Comparison of ENCODE assay signal across 8 mouse cellular contexts in the genomic region with DNA sequence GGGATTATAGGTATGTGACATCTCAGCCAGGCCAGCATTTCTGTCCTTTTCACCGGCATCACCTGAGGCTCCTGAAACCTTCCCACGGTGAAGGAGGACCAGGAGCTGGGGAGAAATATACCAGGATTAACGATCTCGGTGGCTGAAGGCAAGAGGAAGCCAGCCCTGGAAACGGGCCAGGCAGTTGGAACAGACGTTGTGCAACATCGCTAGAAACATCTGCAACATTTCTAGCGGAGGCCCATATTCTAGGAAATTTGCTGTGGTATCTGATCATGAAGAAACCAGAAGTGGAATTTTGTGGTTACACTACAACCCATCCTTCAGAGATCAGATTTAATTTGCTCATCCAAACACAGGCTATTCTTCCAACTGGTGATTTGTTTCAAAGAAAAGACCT. TPM values are rescaled to one million over a fixed set of nuclear protein-coding genes. Genes with fewer than 3 reads are reported as not detected.
DNase-seq lines count a peak whose midpoint lies in the region; ATAC-seq and TF ChIP-seq lines count a peak whose summit lies in the region.

No protein-coding gene starts in this region.

- peak; percentile 45 for ATAC-seq in Patski
- ATAC-seq in liver, embryonic 11.5 days (replicated peaks; ENCODE audit: low FRiP score): 0 out of 2 replicates have a peak, but pooled peaks have one; percentile 19

- intact Hi-C loops in gastrocnemius, postnatal 14 days (cut with DNase I; ENCODE audit: low total_unique reads): no loop called here

- TF ChIP-seq POLR2A in cerebellum, adult 2 months (IDR thresholded peaks at IDR 0.05; ENCODE audit: borderline replicate concordance, insufficient read depth, low read length): no peak

- TF ChIP-seq CTCF in Patski (IDR thresholded peaks at IDR 0.05): no peak
- TF ChIP-seq CTCF in cerebellum, adult 2 months (IDR thresholded peaks at IDR 0.05; ENCODE audit: borderline replicate concordance, insufficient read depth, low read depth, low read length): no peak

- DNase-seq in layer of hippocampus, adult 11-12 months (ENCODE audit: low spot score): peak; percentile 43
- no peak for DNase-seq in layer of hippocampus, adult 9-11 months
- DNase-seq in Patski (ENCODE audit: low read depth, low spot score): peak; percentile 82
- peak; percentile 87 for DNase-seq in gastrocnemius, postnatal 14 days
- no peak for DNase-seq in liver, embryonic 11.5 days (ENCODE audit: low spot score)
- peak; percentile 63 for DNase-seq in ovary, postnatal 14 days (ENCODE audit: low spot score)
- no peak for DNase-seq in cerebellum, adult 2 months
- no peak for DNase-seq in cerebellum, adult 9-10 months

- H3K36me3 ChIP-seq in liver, embryonic 11.5 days (ENCODE audit: control insufficient read depth, insufficient read depth, low read length): no peaks in the 10 kb centered on the region

- POLR2A ChIA-PET in Patski (lab: Charles Lee): no interaction called here

- H3K4me3 ChIP-seq in liver, embryonic 11.5 days (ENCODE audit: low read depth, low read length): no peak overlapping the region
- H3K4me3 ChIP-seq in cerebellum, adult 2 months (replicated peaks; ENCODE audit: insufficient read depth, low read depth, low read length): no peak overlapping the region

- H3K4me1 ChIP-seq in liver, embryonic 11.5 days (replicated peaks; ENCODE audit: control insufficient read depth, insufficient read depth, low read length): peaks cover 48% of the 10 kb centered on the region
- H3K4me1 ChIP-seq in cerebellum, adult 2 months (ENCODE audit: control insufficient read depth, insufficient read depth, low read length): peaks cover 31% of the 10 kb centered on the region

- no peaks in the 10 kb centered on the region for H3K9me3 ChIP-seq in liver, embryonic 11.5 days (ENCODE audit: control insufficient read depth, low read length)

- no peaks in the 10 kb centered on the region for H3K27me3 ChIP-seq in Patski
- H3K27me3 ChIP-seq in liver, embryonic 11.5 days (replicated peaks; ENCODE audit: control insufficient read depth, insufficient read depth, low read length): no peaks in the 10 kb centered on the region
- H3K27me3 ChIP-seq in cerebellum, adult 2 months (ENCODE audit: control insufficient read depth, insufficient read depth, low read length): no peaks in the 10 kb centered on the region

- in situ Hi-C loops in Patski (cut with MboI; ENCODE audit: low pct_unique_long_range_greater_than_20kb): no loop called here

- H3K27ac ChIP-seq in liver, embryonic 11.5 days (ENCODE audit: low read depth, low read length): no peak overlapping the region
- no peak overlapping the region for H3K27ac ChIP-seq in cerebellum, adult 2 months (ENCODE audit: insufficient read depth, low read length)

- CTCF ChIA-PET in Patski (lab: Charles Lee): interaction anchor here (0.9 to 2.0 kb wide), 4 partner anchors 26 to 120 kb away, joined by 3 to 5 read pairs (median 4); no protein-coding TSS in a partner anchor

- WGBS in liver, embryonic 11.5 days: 39% methylated on average over 8 of the region's 8 CpGs
- WGBS in cerebellum, adult 2 months: 34% methylated on average over 8 of the region's 8 CpGs

- no peak overlapping the region; the same call in 1 of the 2 replicates for H3K4me2 ChIP-seq in liver, embryonic 11.5 days

- H3K9ac ChIP-seq in liver, embryonic 11.5 days (ENCODE audit: low read depth, low read length): no peak overlapping the region

RNA-seq across cellular contexts. Expression of a gene that starts 38.1 kb away (rescaled TPM):
- polyA plus RNA-seq in Patski (2021): 66.4 TPM
- 10 to 100 TPM; 18.4 to 29.1 TPM for total RNA-seq in gastrocnemius, postnatal 14 days (2021)
- 144 and 156 TPM in 2 replicates for polyA plus RNA-seq in liver, embryonic 11.5 days (2014; fragmentation: Nextera tagmentation; extraction: Ambion mirVana)
- polyA plus RNA-seq in cerebellum, adult 2 months (2012; rRNA removed): 20.7 and 24.3 TPM in 2 replicates

Comparison
In these comparisons a context has a peak if more than half of its experiments do, and no peak if none do; other contexts are left out.
1. DNase-seq: peak in layer of hippocampus, adult 11-12 months (single experiment), Patski (single experiment), gastrocnemius, postnatal 14 days (single experiment) and ovary, postnatal 14 days (single experiment); none in layer of hippocampus, adult 9-11 months (single experiment), liver, embryonic 11.5 days (single experiment), cerebellum, adult 2 months (0 of 2) and cerebellum, adult 9-10 months (single experiment).